Mouse (Mus musculus) limb, embryonic 15.5 days (tissue): Measurements from ENCODE around the gene Rhbdd1. TPM values are rescaled to one million over a fixed set of nuclear protein-coding genes. Genes with fewer than 3 reads are reported as not detected.

Source experiments
- ATAC-seq: fragments of 200-750 bp; cut with Nextera tagmentation; 2 replicates; pipeline ENCODE4 v1.8.0; 2017; ENCODE audit warnings: low read depth, moderate TSS enrichment; ENCODE audit not compliant: insufficient number of reproducible peaks, low FRiP score, low TSS enrichment
- H3K27ac ChIP-seq: fragments of 300-500 bp; sonication (generic); 2 replicates; pipeline ENCODE4 v1.5.1; 2015; ENCODE audit warnings: moderate library complexity, mild to moderate bottlenecking, inconsistent platforms
- H3K27me3 ChIP-seq: fragments of 300-500 bp; sonication (generic); 2 replicates; pipeline ENCODE4 v1.6.1; 2015; ENCODE audit warnings: inconsistent platforms
- H3K36me3 ChIP-seq: fragments of 300-500 bp; sonication (generic); 2 replicates; pipeline ENCODE4 v1.6.1; 2015; ENCODE audit warnings: inconsistent platforms
- H3K4me1 ChIP-seq: fragments of 300-500 bp; sonication (generic); 2 replicates; pipeline ENCODE4 v1.6.1; 2015; ENCODE audit warnings: inconsistent platforms
- H3K4me2 ChIP-seq: fragments of 300-500 bp; sonication (generic); 2 replicates; pipeline ENCODE4 v1.6.1; 2015; ENCODE audit warnings: mild to moderate bottlenecking, inconsistent platforms
- H3K4me3 ChIP-seq: fragments of 300-500 bp; sonication (generic); 2 replicates; pipeline ENCODE4 v1.5.1; 2015; ENCODE audit warnings: mild to moderate bottlenecking, inconsistent platforms
- H3K9ac ChIP-seq: fragments of 300-500 bp; sonication (generic); 2 replicates; pipeline ENCODE4 v1.6.1; 2015; ENCODE audit warnings: inconsistent platforms
- H3K9me3 ChIP-seq: fragments of 300-500 bp; sonication (generic); 2 replicates; pipeline ENCODE4 v1.6.1; 2016; ENCODE audit warnings: inconsistent platforms
- WGBS: fragments of 180-500 bp; shearing (Covaris S2); methylation state at CpG from one replicate; pipeline ENCODE4 v1.1.7; 2015; 5-methylcytosine and 5-hydroxymethylcytosine counted together
- polyA plus RNA-seq: library from polyadenylated mRNA; unstranded; fragments of >200 nt; fragmentation: Nextera tagmentation; extraction: Ambion mirVana; gene quantifications from 2 replicates; pipeline ENCODE4 v1.2.1, GENCODE M21; 2015

Rhbdd1 gene
- polyA plus RNA-seq, 1 experiment from 2014 or later: 11.2 TPM

- WGBS: 84% methylated on average over 4 of the region's 4 CpGs
- ATAC-seq: no peak
- H3K36me3 ChIP-seq: no peaks in the 10 kb centered on the region
Measured at GRCm38 (mm10) chr1:82449851-82450250, 133.6 kb downstream of the Rhbdd1 start.

GRCm38 (mm10) chr1:82451927-82452651, 135.8 kb downstream of the Rhbdd1 start:
- no peak overlapping the region for H3K4me2 ChIP-seq
- no peak overlapping the region for H3K4me3 ChIP-seq
- H3K27me3 ChIP-seq: peaks cover 12% of the 10 kb centered on the region; the same call in 1 of the 2 replicates
- H3K36me3 ChIP-seq: no peaks in the 10 kb centered on the region
- H3K27ac ChIP-seq: no peak overlapping the region
- no peak for ATAC-seq
- H3K9ac ChIP-seq: no peak overlapping the region
- no peaks in the 10 kb centered on the region for H3K9me3 ChIP-seq
- WGBS: 25% methylated on average over 6 of the region's 6 CpGs
- 0 out of 2 replicates have a peak, but pooled peaks cover 3% of the 10 kb centered on the region for H3K4me1 ChIP-seq

More at GRCm38 (mm10) chr1:82449851-82450250, 133.6 kb downstream of the Rhbdd1 start:
- H3K4me3 ChIP-seq: no peak overlapping the region
- no peak overlapping the region for H3K4me2 ChIP-seq
- peaks cover 9% of the 10 kb centered on the region; the same call in 1 of the 2 replicates for H3K27me3 ChIP-seq
- H3K9ac ChIP-seq: no peak overlapping the region
- H3K27ac ChIP-seq: no peak overlapping the region
- H3K9me3 ChIP-seq: no peaks in the 10 kb centered on the region
- H3K4me1 ChIP-seq: 0 out of 2 replicates have a peak, but pooled peaks cover 3% of the 10 kb centered on the region

- no peak for ATAC-seq
- H3K9ac ChIP-seq: no peak overlapping the region
- H3K4me1 ChIP-seq: no peaks in the 10 kb centered on the region
- H3K36me3 ChIP-seq: no peaks in the 10 kb centered on the region
- H3K4me2 ChIP-seq: no peak overlapping the region
- H3K27me3 ChIP-seq: peaks cover 12% of the 10 kb centered on the region; the same call in 1 of the 2 replicates
- H3K4me3 ChIP-seq: no peak overlapping the region
- no peaks in the 10 kb centered on the region for H3K9me3 ChIP-seq
- 92% methylated on average over 3 of the region's 3 CpGs for WGBS
- no peak overlapping the region for H3K27ac ChIP-seq
Measured at GRCm38 (mm10) chr1:82454031-82454430, 137.8 kb downstream of the Rhbdd1 start.

GRCm38 (mm10) chr1:82459350-82459749, 143.1 kb downstream of the Rhbdd1 start:
- ATAC-seq: no peak
- H3K4me2 ChIP-seq: no peak overlapping the region
- 53% methylated on average over 4 of the region's 4 CpGs for WGBS

GRCm38 (mm10) chr1:82459926-82460325, 143.7 kb downstream of the Rhbdd1 start:
- no peak overlapping the region for H3K9ac ChIP-seq
- H3K9me3 ChIP-seq: no peaks in the 10 kb centered on the region
- H3K4me2 ChIP-seq: no peak overlapping the region
- 77% methylated on average over 2 of the region's 2 CpGs for WGBS
- H3K4me3 ChIP-seq: no peak overlapping the region
- 0 out of 2 replicates have a peak, but pooled peaks cover 3% of the 10 kb centered on the region for H3K27me3 ChIP-seq
- no peaks in the 10 kb centered on the region for H3K4me1 ChIP-seq
- H3K36me3 ChIP-seq: no peaks in the 10 kb centered on the region
- ATAC-seq: no peak
- no peak overlapping the region for H3K27ac ChIP-seq

More at GRCm38 (mm10) chr1:82459350-82459749, 143.1 kb downstream of the Rhbdd1 start:
- Histone ChIP-seq H3K27ac (no peak overlapping the region), H3K9ac (no peak overlapping the region), H3K9me3 (no peaks in the 10 kb centered on the region), H3K4me3 (no peak overlapping the region), H3K36me3 (no peaks in the 10 kb centered on the region), H3K4me1 (no peaks in the 10 kb centered on the region), H3K27me3 (0 out of 2 replicates have a peak, but pooled peaks cover 4% of the 10 kb centered on the region)

GRCm38 (mm10) chr1:82461041-82461440, 144.8 kb downstream of the Rhbdd1 start:
- no peaks in the 10 kb centered on the region for H3K36me3 ChIP-seq
- 70% methylated on average over 4 of the region's 4 CpGs for WGBS
- H3K9ac ChIP-seq: no peak overlapping the region
- no peak for ATAC-seq
- H3K4me2 ChIP-seq: no peak overlapping the region
- H3K27ac ChIP-seq: no peak overlapping the region
- H3K27me3 ChIP-seq: no peaks in the 10 kb centered on the region
- no peaks in the 10 kb centered on the region for H3K4me1 ChIP-seq
- no peak overlapping the region for H3K4me3 ChIP-seq
- no peaks in the 10 kb centered on the region for H3K9me3 ChIP-seq

GRCm38 (mm10) chr1:82465321-82465853, 149.1 kb downstream of the Rhbdd1 start:
- Histone ChIP-seq H3K27ac (no peak overlapping the region), H3K9ac (no peak overlapping the region), H3K4me3 (no peak overlapping the region), H3K36me3 (no peaks in the 10 kb centered on the region), H3K4me1 (no peaks in the 10 kb centered on the region), H3K9me3 (no peaks in the 10 kb centered on the region), H3K27me3 (no peaks in the 10 kb centered on the region), H3K4me2 (no peak overlapping the region)
- 70% methylated on average over 6 of the region's 6 CpGs for WGBS
- no peak for ATAC-seq

- no peaks in the 10 kb centered on the region for H3K4me1 ChIP-seq
- no peak overlapping the region for H3K9ac ChIP-seq
- H3K4me3 ChIP-seq: no peak overlapping the region
- H3K27me3 ChIP-seq: no peaks in the 10 kb centered on the region
- ATAC-seq: no peak
- H3K36me3 ChIP-seq: no peaks in the 10 kb centered on the region
- 62% methylated on average over 6 of the region's 6 CpGs for WGBS
- no peak overlapping the region for H3K27ac ChIP-seq
- H3K4me2 ChIP-seq: no peak overlapping the region
- no peaks in the 10 kb centered on the region for H3K9me3 ChIP-seq
Measured at GRCm38 (mm10) chr1:82468872-82469271, 152.6 kb downstream of the Rhbdd1 start.

- Histone ChIP-seq H3K4me1 (peaks cover 5% of the 10 kb centered on the region; the same call in 1 of the 2 replicates), H3K9me3 (no peaks in the 10 kb centered on the region), H3K9ac (no peak overlapping the region), H3K27me3 (no peaks in the 10 kb centered on the region), H3K4me2 (no peak overlapping the region), H3K36me3 (no peaks in the 10 kb centered on the region), H3K4me3 (no peak overlapping the region), H3K27ac (no peak overlapping the region)
- WGBS: 90% methylated on average over 10 of the region's 10 CpGs
- ATAC-seq: no peak
Measured at GRCm38 (mm10) chr1:82470516-82471225, 154.4 kb downstream of the Rhbdd1 start.

GRCm38 (mm10) chr1:82473467-82473866, 157.2 kb downstream of the Rhbdd1 start:
- no peak overlapping the region for H3K27ac ChIP-seq
- ATAC-seq: no peak
- H3K4me2 ChIP-seq: no peak overlapping the region
- no peak overlapping the region for H3K4me3 ChIP-seq
- H3K36me3 ChIP-seq: no peaks in the 10 kb centered on the region
- no peaks in the 10 kb centered on the region for H3K9me3 ChIP-seq
- H3K9ac ChIP-seq: no peak overlapping the region
- peaks cover 13% of the 10 kb centered on the region; the same call in 1 of the 2 replicates for H3K4me1 ChIP-seq
- no peaks in the 10 kb centered on the region for H3K27me3 ChIP-seq

GRCm38 (mm10) chr1:82474461-82474961, 158.3 kb downstream of the Rhbdd1 start:
- 51% methylated on average over 4 of the region's 4 CpGs for WGBS
- Histone ChIP-seq H3K9ac (no peak overlapping the region), H3K27ac (no peak overlapping the region), H3K4me2 (no peak overlapping the region), H3K4me1 (peaks cover 13% of the 10 kb centered on the region; the same call in 1 of the 2 replicates), H3K36me3 (no peaks in the 10 kb centered on the region), H3K4me3 (no peak overlapping the region), H3K9me3 (no peaks in the 10 kb centered on the region), H3K27me3 (no peaks in the 10 kb centered on the region)
- no peak for ATAC-seq

GRCm38 (mm10) chr1:82475254-82475653, 159.0 kb downstream of the Rhbdd1 start:
- Histone ChIP-seq H3K27ac (no peak overlapping the region), H3K4me1 (peaks cover 13% of the 10 kb centered on the region; the same call in 1 of the 2 replicates), H3K9ac (no peak overlapping the region), H3K4me2 (no peak overlapping the region), H3K9me3 (no peaks in the 10 kb centered on the region), H3K36me3 (no peaks in the 10 kb centered on the region), H3K27me3 (no peaks in the 10 kb centered on the region), H3K4me3 (no peak overlapping the region)
- 90% methylated on average over 5 of the region's 5 CpGs for WGBS
- no peak for ATAC-seq
